Mouse (Mus musculus) E14TG2a.4 (cell line): ENCODE results near the gene Afmid.

Experiments
- CTCF ChIP-seq: conservative IDR thresholded peaks from 2 replicates; pipeline ENCODE4 v1.5.1; 2014; ENCODE audit warnings: low read length
- NANOG ChIP-seq: IDR thresholded peaks from 2 replicates; pipeline ENCODE4 v1.6.1; 2014; ENCODE audit warnings: borderline replicate concordance, low read length, mixed read lengths
- POU5F1 ChIP-seq: IDR thresholded peaks from 2 replicates; pipeline ENCODE4 v1.6.1; 2014; ENCODE audit warnings: low read length, borderline replicate concordance

GRCm38 (mm10) chr11:117852875-117853274 lies 27.2 kb downstream of the Afmid start:
- TF ChIP-seq CTCF, result no peak
- no peak for TF ChIP-seq POU5F1
- no peak for TF ChIP-seq NANOG
